Mouse (Mus musculus) fibroblast of lung, adult 2 months (primary cell): ENCODE results near the gene Dock10.

Experiments
- DNase-seq: peaks from one replicate; pipeline ENCODE4 v3.0.0-alpha.2; 2011; ENCODE audit warnings: low read depth

Dock10 gene

GRCm38 (mm10) chr1:80655854-80656253 is 102.5 kb downstream of the Dock10 start:
- DNase-seq = no peak

- DNase-seq = no peak
Observed at GRCm38 (mm10) chr1:80655195-80655594, 103.1 kb downstream of the Dock10 start.

GRCm38 (mm10) chr1:80654177-80654576 is 104.2 kb downstream of the Dock10 start:
- DNase-seq = no peak

- DNase-seq = no peak
Observed at GRCm38 (mm10) chr1:80652803-80653202, 105.5 kb downstream of the Dock10 start.

GRCm38 (mm10) chr1:80652083-80652482 is 106.2 kb downstream of the Dock10 start:
- DNase-seq = no peak

DNA sequence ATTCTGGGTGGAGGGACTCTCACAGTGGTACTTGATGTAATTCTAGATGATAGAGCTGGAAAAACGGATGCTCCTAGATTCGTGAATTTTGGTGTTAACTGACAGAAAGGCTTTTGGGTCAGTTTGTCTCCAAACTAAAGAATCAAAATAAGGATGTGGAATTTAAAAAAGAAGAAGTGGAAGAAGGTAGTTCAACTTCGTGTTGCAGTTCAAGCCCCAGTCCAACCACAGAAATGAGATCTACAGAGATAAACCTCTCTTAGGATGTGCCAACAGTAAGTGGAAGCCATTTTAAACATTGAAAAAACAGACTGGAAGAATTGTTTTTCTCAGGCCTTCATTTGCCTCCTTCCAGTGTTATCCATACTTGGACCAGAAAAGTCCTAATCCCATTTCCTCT is 111.7 kb downstream of the Dock10 start:
- no peak for DNase-seq

- no peak for DNase-seq
Observed at GRCm38 (mm10) chr1:80643866-80644451, 114.4 kb downstream of the Dock10 start.

DNA sequence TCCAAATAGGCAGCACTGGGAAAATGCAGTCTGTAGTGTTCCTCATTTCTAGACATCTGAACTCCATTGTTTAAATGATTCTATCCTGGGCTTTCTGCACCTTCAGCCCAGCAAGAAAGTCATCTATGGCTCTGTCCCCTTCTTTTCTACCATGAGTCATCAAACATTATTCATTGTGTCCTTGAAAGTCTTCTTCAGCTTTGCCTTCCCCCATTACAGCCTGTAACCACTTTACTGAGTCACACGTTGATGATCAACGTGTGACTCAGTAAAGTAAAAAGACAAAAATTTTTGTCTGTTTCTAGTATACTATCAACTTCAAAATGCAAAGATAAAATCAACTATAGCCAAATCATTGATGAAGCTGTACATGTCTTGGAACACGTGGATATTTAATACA is 116.5 kb downstream of the Dock10 start:
- DNase-seq = no peak

- DNase-seq = no peak
Observed at GRCm38 (mm10) chr1:80641288-80641687, 117.0 kb downstream of the Dock10 start.

- DNase-seq = no peak
Observed at GRCm38 (mm10) chr1:80639553-80639952, 118.8 kb downstream of the Dock10 start.

- DNase-seq = peak; percentile 74
Observed at GRCm38 (mm10) chr1:80637214-80637705, 121.1 kb downstream of the Dock10 start.

DNA sequence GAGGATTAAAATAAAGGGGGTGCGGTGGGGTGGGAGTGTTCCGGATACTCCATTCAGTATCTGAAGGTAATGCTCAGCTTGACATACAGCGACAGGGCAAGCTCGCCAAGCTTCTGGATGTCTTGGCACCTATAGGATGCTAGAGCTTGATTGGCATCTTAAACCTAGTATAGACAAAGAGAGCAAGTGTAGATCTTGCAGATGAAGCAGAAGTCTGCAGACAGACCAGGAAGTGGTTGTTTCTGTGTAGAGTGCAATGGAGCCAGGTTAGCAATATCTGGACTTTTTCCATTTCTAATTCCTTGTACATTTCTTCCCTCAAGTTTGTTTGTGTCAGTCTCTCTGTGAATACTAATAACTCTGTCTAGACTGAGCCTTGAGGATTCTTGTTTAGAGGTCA is 122.5 kb downstream of the Dock10 start:
- DNase-seq = no peak

DNA sequence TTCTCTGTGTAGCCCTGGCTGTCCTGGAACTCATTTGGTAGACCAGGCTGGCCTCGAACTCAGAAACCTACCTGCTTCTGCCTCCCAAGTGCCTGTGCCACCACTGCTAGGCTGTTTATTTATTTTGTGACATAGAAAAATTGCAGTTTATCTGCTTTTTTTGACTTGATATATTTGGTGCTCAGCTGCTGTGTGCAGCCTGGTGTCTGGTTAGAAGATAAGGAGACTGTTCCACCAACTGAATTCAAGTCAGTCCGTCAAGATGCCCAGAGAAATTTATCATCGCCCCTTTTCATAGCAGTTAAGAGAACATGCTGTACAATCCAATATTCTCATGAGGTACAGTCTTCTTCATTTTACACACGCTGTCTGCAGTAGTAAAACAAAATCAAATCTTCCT is 124.8 kb downstream of the Dock10 start:
- no peak for DNase-seq

DNA sequence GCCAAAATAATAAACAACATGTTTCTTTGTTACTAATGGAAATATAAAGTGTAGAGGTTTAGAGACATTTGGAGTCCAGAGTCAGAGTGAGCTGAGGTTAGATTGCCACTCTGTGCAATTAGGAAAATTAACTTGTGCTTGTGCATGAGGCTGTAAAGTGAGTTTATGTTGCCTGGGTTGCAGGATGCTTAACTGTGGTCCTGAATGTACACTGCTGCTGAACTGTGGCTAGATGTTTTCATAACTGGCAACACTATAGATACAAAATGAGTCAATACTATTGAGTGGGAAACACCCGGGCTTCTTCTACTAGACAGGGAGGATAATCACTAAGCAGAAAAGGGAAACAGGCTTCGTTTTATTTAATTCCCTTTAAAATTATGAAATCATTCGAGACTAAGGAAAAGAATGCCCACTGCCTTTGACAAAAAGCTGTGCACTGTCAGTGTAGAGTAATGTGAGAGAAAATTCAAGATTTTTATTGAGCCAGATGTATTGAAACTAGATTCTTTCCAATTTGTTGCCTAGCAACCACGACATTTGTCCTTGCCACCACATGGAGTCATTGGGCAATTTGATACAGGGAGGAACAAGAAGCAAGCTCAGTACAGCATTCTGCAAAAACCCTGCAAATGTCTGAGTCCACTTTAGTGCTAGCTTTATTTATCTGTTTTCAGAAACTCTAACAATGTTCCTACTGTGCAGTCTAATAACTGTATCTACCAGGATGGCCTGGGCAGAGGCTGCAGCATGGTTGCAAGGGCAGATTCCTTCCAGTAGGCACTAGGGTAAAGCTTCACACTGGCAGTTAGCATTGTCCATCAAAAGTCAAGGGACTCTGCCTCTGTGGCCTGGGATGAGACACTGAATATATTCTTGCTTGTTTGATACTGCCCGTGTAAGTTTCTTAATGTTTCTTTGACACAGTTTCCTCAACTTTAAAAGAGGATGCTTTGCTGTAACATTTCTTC is 127.9 kb downstream of the Dock10 start:
- DNase-seq = no peak

- no peak for DNase-seq
Observed at GRCm38 (mm10) chr1:80628054-80628453, 130.3 kb downstream of the Dock10 start.

GRCm38 (mm10) chr1:80626800-80627199 is 131.5 kb downstream of the Dock10 start:
- no peak for DNase-seq

- no peak for DNase-seq
Observed at GRCm38 (mm10) chr1:80625371-80625770, 133.0 kb downstream of the Dock10 start.

DNA sequence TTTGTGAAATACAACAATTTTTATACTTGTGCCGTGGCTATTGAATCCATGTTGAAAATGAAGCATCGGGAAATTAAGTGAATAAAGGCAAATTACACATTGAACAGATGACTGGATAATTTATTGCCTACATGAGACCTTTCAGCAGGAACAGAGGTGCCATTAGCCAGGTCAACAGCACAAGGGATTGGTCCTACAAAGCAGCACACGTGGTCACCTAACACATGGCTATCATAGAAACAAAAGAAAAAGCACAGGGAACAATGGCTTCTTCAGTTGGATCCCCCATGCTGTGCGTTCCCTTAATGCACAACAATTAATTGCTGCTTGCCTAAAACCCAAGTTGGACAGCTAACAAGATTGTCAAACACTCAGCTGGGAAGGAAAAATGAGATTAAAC is 133.8 kb downstream of the Dock10 start:
- no peak for DNase-seq

DNA sequence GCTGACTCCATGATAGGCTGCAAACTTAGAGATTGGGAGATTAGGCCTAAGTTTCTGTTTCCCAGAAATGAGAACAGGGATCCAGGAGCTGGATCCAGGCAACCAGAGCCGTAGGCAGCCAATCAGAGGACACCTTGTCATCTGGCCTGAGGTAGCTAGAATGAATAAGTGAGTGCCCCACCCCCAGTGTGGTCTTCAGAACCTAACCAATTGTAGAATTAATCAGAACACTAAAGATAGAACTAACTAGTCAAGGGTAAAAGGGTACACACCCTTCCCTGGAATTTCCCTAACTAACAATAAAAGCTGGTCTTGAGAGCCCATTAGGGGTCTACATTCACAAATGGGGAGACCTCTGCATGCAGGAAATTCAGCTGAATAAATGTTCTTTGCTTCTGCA is 135.7 kb downstream of the Dock10 start:
- no peak for DNase-seq

DNA sequence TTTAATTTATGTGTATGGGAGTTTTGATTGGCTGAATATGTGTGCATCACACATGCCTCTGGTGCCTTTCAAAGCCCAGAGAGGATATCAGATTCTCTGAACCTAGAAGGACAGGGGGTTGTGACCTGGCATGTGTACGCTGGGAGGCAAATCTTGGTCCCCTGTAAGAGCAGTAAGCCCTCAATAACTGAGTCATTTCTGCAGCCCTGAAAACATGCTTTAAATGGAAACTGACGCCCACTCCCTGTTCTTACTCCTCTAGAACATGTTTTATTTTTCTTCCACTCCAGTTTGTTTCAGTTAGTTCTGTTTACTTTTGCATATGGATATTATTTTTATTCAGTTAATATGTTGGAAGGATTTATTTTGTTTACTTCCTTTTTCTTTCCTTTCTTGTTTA is 139.2 kb downstream of the Dock10 start:
- no peak for DNase-seq

- DNase-seq = no peak
Observed at GRCm38 (mm10) chr1:80616671-80617070, 141.7 kb downstream of the Dock10 start.

- no peak for DNase-seq
Observed at GRCm38 (mm10) chr1:80614750-80615149, 143.6 kb downstream of the Dock10 start.

GRCm38 (mm10) chr1:80613395-80614011 is 144.8 kb downstream of the Dock10 start:
- no peak for DNase-seq
